Mouse (Mus musculus): Measurements from ENCODE around the gene Tgm5. TPM values are rescaled to one million over a fixed set of nuclear protein-coding genes. Genes with fewer than 3 reads are reported as not detected.
"Not testable (repeated sequence)": the region's sequence is repeated elsewhere in the genome, so short reads cannot be mapped to it uniquely, and the experiment has no call there.

The Tgm5 gene
- not detected in 2 replicates for polyA plus RNA-seq (2015; fragmentation: Nextera tagmentation; extraction: Ambion mirVana)

- Histone ChIP-seq H3K9me3 (replicated peaks; ENCODE audit: control insufficient read depth, low read length) (no peaks in the 10 kb centered on the region), H3K27me3 (ENCODE audit: control insufficient read depth, insufficient read depth, low read depth, low read length) (peaks cover 2% of the 10 kb centered on the region), H3K9ac (ENCODE audit: low read depth, low read length) (no peak within 1 kb of the TSS), H3K4me3 (ENCODE audit: low read depth, low read length) (no peak within 1 kb of the TSS), H3K4me1 (ENCODE audit: control insufficient read depth, low read depth, low read length) (no peaks in the 10 kb centered on the region), H3K27ac (ENCODE audit: low read length) (no peak within 1 kb of the TSS), H3K4me2 (ENCODE audit: low read depth, low read length) (no peak within 1 kb of the TSS), H3K36me3 (ENCODE audit: control insufficient read depth, insufficient read depth) (no peaks in the 10 kb centered on the region)
- ATAC-seq (ENCODE audit: low read depth), result no peak
- 30% methylated on average over 6 of the region's 6 CpGs for WGBS (ENCODE audit: insufficient replicate concordance)
Measured at GRCm38 (mm10) chr2:121085480-121086185, at the start of gene Tgm5. TSS of gene Tgm5 (minus strand) at chr2:121085841.

- Histone ChIP-seq H3K36me3 (ENCODE audit: control insufficient read depth, insufficient read depth) (no peaks in the 10 kb centered on the region), H3K4me2 (ENCODE audit: low read depth, low read length) (no peak overlapping the region), H3K9ac (ENCODE audit: low read depth, low read length) (no peak overlapping the region), H3K4me3 (ENCODE audit: low read depth, low read length) (no peak overlapping the region), H3K27ac (ENCODE audit: low read length) (no peak overlapping the region), H3K4me1 (ENCODE audit: control insufficient read depth, low read depth, low read length) (peaks cover 3% of the 10 kb centered on the region), H3K27me3 (ENCODE audit: control insufficient read depth, insufficient read depth, low read depth, low read length) (no peaks in the 10 kb centered on the region; the same call in 1 of the 2 replicates), H3K9me3 (replicated peaks; ENCODE audit: control insufficient read depth, low read length) (no peaks in the 10 kb centered on the region)
- WGBS (ENCODE audit: insufficient replicate concordance), result 50% methylated on average over 1 of the region's 1 CpGs
- no peak for ATAC-seq (ENCODE audit: low read depth)
Measured at GRCm38 (mm10) chr2:121132822-121133221, 47.2 kb upstream of the Tgm5 start.

GRCm38 (mm10) chr2:121128865-121129620 is 43.4 kb upstream of the Tgm5 start:
- Histone ChIP-seq H3K4me3 (ENCODE audit: low read depth, low read length) (no peak overlapping the region), H3K27ac (ENCODE audit: low read length) (no peak overlapping the region), H3K9me3 (replicated peaks; ENCODE audit: control insufficient read depth, low read length) (no peaks in the 10 kb centered on the region), H3K4me2 (ENCODE audit: low read depth, low read length) (no peak overlapping the region), H3K27me3 (ENCODE audit: control insufficient read depth, insufficient read depth, low read depth, low read length) (no peaks in the 10 kb centered on the region; the same call in 1 of the 2 replicates), H3K9ac (ENCODE audit: low read depth, low read length) (no peak overlapping the region), H3K4me1 (ENCODE audit: control insufficient read depth, low read depth, low read length) (no peaks in the 10 kb centered on the region), H3K36me3 (ENCODE audit: control insufficient read depth, insufficient read depth) (no peaks in the 10 kb centered on the region)
- no peak for ATAC-seq (ENCODE audit: low read depth)
- WGBS (ENCODE audit: insufficient replicate concordance), result 59% methylated on average over 9 of the region's 9 CpGs

- H3K27me3 ChIP-seq (ENCODE audit: control insufficient read depth, insufficient read depth, low read depth, low read length), result no peaks in the 10 kb centered on the region; the same call in 1 of the 2 replicates
- no peak overlapping the region for H3K4me3 ChIP-seq (ENCODE audit: low read depth, low read length)
- H3K4me2 ChIP-seq (ENCODE audit: low read depth, low read length), result no peak overlapping the region
- no peak for ATAC-seq (ENCODE audit: low read depth)
- no peak overlapping the region for H3K9ac ChIP-seq (ENCODE audit: low read depth, low read length)
- no peaks in the 10 kb centered on the region for H3K36me3 ChIP-seq (ENCODE audit: control insufficient read depth, insufficient read depth)
- WGBS (ENCODE audit: insufficient replicate concordance), result 47% methylated on average over 1 of the region's 1 CpGs
- H3K4me1 ChIP-seq (ENCODE audit: control insufficient read depth, low read depth, low read length), result no peaks in the 10 kb centered on the region
- H3K9me3 ChIP-seq (replicated peaks; ENCODE audit: control insufficient read depth, low read length), result no peaks in the 10 kb centered on the region
- no peak overlapping the region for H3K27ac ChIP-seq (ENCODE audit: low read length)
Measured at GRCm38 (mm10) chr2:121127536-121127935, 41.9 kb upstream of the Tgm5 start.

- not testable (repeated sequence) for H3K9ac ChIP-seq (ENCODE audit: low read depth, low read length); H3K4me3 ChIP-seq (ENCODE audit: low read depth, low read length); H3K36me3 ChIP-seq (ENCODE audit: control insufficient read depth, insufficient read depth); H3K27me3 ChIP-seq (ENCODE audit: control insufficient read depth, insufficient read depth, low read depth, low read length); H3K4me1 ChIP-seq (ENCODE audit: control insufficient read depth, low read depth, low read length); H3K9me3 ChIP-seq (replicated peaks; ENCODE audit: control insufficient read depth, low read length); H3K27ac ChIP-seq (ENCODE audit: low read length); ATAC-seq (ENCODE audit: low read depth); H3K4me2 ChIP-seq (ENCODE audit: low read depth, low read length)
- 67% methylated on average over 5 of the region's 5 CpGs for WGBS (ENCODE audit: insufficient replicate concordance)
Measured at GRCm38 (mm10) chr2:121126302-121126701, 40.7 kb upstream of the Tgm5 start.

- H3K4me2 ChIP-seq (ENCODE audit: low read depth, low read length), result no peak overlapping the region
- H3K4me1 ChIP-seq (ENCODE audit: control insufficient read depth, low read depth, low read length), result no peaks in the 10 kb centered on the region
- no peak for ATAC-seq (ENCODE audit: low read depth)
- no peak overlapping the region for H3K9ac ChIP-seq (ENCODE audit: low read depth, low read length)
- H3K27me3 ChIP-seq (ENCODE audit: control insufficient read depth, insufficient read depth, low read depth, low read length), result no peaks in the 10 kb centered on the region
- H3K36me3 ChIP-seq (ENCODE audit: control insufficient read depth, insufficient read depth), result no peaks in the 10 kb centered on the region
- H3K4me3 ChIP-seq (ENCODE audit: low read depth, low read length), result no peak overlapping the region
- H3K9me3 ChIP-seq (replicated peaks; ENCODE audit: control insufficient read depth, low read length), result no peaks in the 10 kb centered on the region
- no peak overlapping the region for H3K27ac ChIP-seq (ENCODE audit: low read length)
- 64% methylated on average over 3 of the region's 3 CpGs for WGBS (ENCODE audit: insufficient replicate concordance)
Measured at GRCm38 (mm10) chr2:121119260-121119659, 33.6 kb upstream of the Tgm5 start.

- Histone ChIP-seq H3K4me1 (ENCODE audit: control insufficient read depth, low read depth, low read length) (no peaks in the 10 kb centered on the region), H3K4me2 (ENCODE audit: low read depth, low read length) (no peak overlapping the region), H3K9ac (ENCODE audit: low read depth, low read length) (no peak overlapping the region), H3K9me3 (replicated peaks; ENCODE audit: control insufficient read depth, low read length) (no peaks in the 10 kb centered on the region), H3K27me3 (ENCODE audit: control insufficient read depth, insufficient read depth, low read depth, low read length) (0 out of 2 replicates have a peak, but pooled peaks cover 3% of the 10 kb centered on the region), H3K4me3 (ENCODE audit: low read depth, low read length) (no peak overlapping the region), H3K27ac (ENCODE audit: low read length) (no peak overlapping the region), H3K36me3 (ENCODE audit: control insufficient read depth, insufficient read depth) (no peaks in the 10 kb centered on the region)
- WGBS (ENCODE audit: insufficient replicate concordance), result 73% methylated on average over 2 of the region's 2 CpGs
- no peak for ATAC-seq (ENCODE audit: low read depth)
Measured at GRCm38 (mm10) chr2:121115418-121115817, 29.8 kb upstream of the Tgm5 start.

- H3K4me3 ChIP-seq (ENCODE audit: low read depth, low read length), result no peak within 1 kb of the TSS
- no peak within 1 kb of the TSS for H3K27ac ChIP-seq (ENCODE audit: low read length)
- no peak within 1 kb of the TSS for H3K4me2 ChIP-seq (ENCODE audit: low read depth, low read length)
- no peaks in the 10 kb centered on the region for H3K4me1 ChIP-seq (ENCODE audit: control insufficient read depth, low read depth, low read length)
- 68% methylated on average over 4 of the region's 4 CpGs for WGBS (ENCODE audit: insufficient replicate concordance)
- no peak within 1 kb of the TSS for H3K9ac ChIP-seq (ENCODE audit: low read depth, low read length)
- no peaks in the 10 kb centered on the region for H3K9me3 ChIP-seq (replicated peaks; ENCODE audit: control insufficient read depth, low read length)
- H3K27me3 ChIP-seq (ENCODE audit: control insufficient read depth, insufficient read depth, low read depth, low read length), result 0 out of 2 replicates have a peak, but pooled peaks cover 3% of the 10 kb centered on the region
- ATAC-seq (ENCODE audit: low read depth), result no peak
- H3K36me3 ChIP-seq (ENCODE audit: control insufficient read depth, insufficient read depth), result no peaks in the 10 kb centered on the region
Measured at GRCm38 (mm10) chr2:121109695-121110094, 24.1 kb upstream of the Tgm5 start, which contains the start of gene Tgm7. TSS of gene Tgm7 (minus strand) at chr2:121109795.

GRCm38 (mm10) chr2:121105940-121106339 is 20.3 kb upstream of the Tgm5 start:
- Histone ChIP-seq H3K27ac (ENCODE audit: low read length) (no peak overlapping the region), H3K27me3 (ENCODE audit: control insufficient read depth, insufficient read depth, low read depth, low read length) (no peaks in the 10 kb centered on the region), H3K9me3 (replicated peaks; ENCODE audit: control insufficient read depth, low read length) (no peaks in the 10 kb centered on the region), H3K4me3 (ENCODE audit: low read depth, low read length) (no peak overlapping the region), H3K9ac (ENCODE audit: low read depth, low read length) (no peak overlapping the region), H3K36me3 (ENCODE audit: control insufficient read depth, insufficient read depth) (no peaks in the 10 kb centered on the region), H3K4me2 (ENCODE audit: low read depth, low read length) (no peak overlapping the region), H3K4me1 (ENCODE audit: control insufficient read depth, low read depth, low read length) (no peaks in the 10 kb centered on the region)
- peak; percentile 70; the same call in 1 of the 2 replicates for ATAC-seq (ENCODE audit: low read depth)

Data from liver, embryonic 16.5 days (tissue).